Mouse (Mus musculus) gastrocnemius, adult 2 months (tissue): ENCODE measurements at regions not wholly inside any gene's neighbourhood (a gene's known extent, or its start where the extent isn't known, plus 50 kb on each side); places are given as distances from the start of the nearest gene placed in this dataset. TPM values are rescaled to one million over a fixed set of nuclear protein-coding genes. Genes with fewer than 3 reads are reported as not detected.

Source experiments
- DNase-seq: peaks from one replicate; pipeline ENCODE4 v3.0.0; 2022
- H3K27ac ChIP-seq: fragments of 200-600 bp; 2 replicates; pipeline ENCODE4 v1.8.1; 2022; ENCODE audit warnings: mild to moderate bottlenecking
- H3K4me3 ChIP-seq: fragments of 200-600 bp; 2 replicates; pipeline ENCODE4 v1.8.1; 2022; ENCODE audit warnings: mild to moderate bottlenecking, moderate library complexity
- CTCF ChIP-seq: fragments of 200-600 bp; IDR thresholded peaks from 2 replicates; pipeline ENCODE4 v1.8.1; 2022; ENCODE audit warnings: antibody characterized with exemption, mild to moderate bottlenecking, moderate library complexity
- intact Hi-C: fragments of 180-260 bp; cut with DNase I; formaldehyde crosslinking; loops from one replicate; pipeline ENCODE4 v1.15.1; 2025
- microRNA-seq: library from miRNA; unstranded; fragments of <30 nt; microRNA quantifications from one replicate; pipeline ENCODE4 v1.2.0, GENCODE M21; 2021

DNA sequence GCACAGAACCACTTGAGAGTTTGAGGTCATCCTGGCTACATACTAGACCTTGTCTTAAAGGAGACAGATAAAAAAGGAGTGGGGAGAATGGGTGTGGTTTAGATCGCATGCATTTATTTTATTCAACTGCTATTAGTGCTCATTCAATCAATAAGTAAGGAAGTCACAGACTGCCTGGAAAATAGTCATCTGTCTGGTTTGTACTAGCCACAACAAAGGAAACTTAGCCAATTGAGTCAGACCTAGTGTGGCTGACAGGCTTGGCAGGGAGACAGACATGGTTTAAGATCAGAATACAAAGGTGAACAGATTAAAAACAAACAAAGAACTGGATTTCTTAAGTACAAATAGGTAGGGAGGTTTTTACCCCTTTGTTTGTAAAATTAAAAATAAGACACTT, 68.3 kb upstream of the Marcks start:
- Histone ChIP-seq H3K27ac (no peak overlapping the region), H3K4me3 (no peak overlapping the region)
- TF ChIP-seq CTCF: no peak
- DNase-seq: no peak
- intact Hi-C loops: no loop called here

DNA sequence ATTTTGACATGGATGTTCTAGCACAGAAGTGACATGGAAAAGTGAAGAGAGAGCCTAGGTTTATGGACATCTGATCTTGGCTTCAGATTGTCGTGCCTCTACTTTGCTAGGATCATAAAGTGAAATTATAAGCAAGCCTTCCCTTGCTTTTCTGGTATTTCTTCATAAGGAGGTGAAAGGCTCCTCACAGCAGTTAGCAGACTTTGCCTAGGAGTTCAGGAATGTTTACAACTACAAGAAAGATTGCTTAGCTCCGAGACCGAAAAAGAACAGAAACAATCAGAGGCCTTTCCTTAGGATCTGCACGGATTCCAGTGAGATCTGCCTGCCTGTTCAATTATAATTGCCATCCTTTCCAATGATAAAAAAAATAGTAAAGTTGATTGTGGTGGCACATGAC, 67.8 kb upstream of the Marcks start:
- 0 out of 2 replicates have a peak overlapping the region, but pooled peaks have one; percentile 10 for H3K27ac ChIP-seq
- no peak for DNase-seq
- TF ChIP-seq CTCF: no peak
- intact Hi-C loops: no loop called here
- H3K4me3 ChIP-seq: no peak overlapping the region

- no peak for DNase-seq
- TF ChIP-seq CTCF: no peak
- intact Hi-C loops: no loop called here
- Histone ChIP-seq H3K4me3 (no peak overlapping the region), H3K27ac (no peak overlapping the region)
Observed at GRCm38 (mm10) chr10:37203709-37204108, 65.0 kb upstream of the Marcks start.

- no peak for TF ChIP-seq CTCF
- Histone ChIP-seq H3K27ac (peak overlapping the region; percentile 75), H3K4me3 (no peak overlapping the region; the same call in 1 of the 2 replicates)
- peak; percentile 47 for DNase-seq
- intact Hi-C loops: no loop called here
Observed at GRCm38 (mm10) chr10:37194798-37195453, 56.2 kb upstream of the Marcks start.

GRCm38 (mm10) chr10:37194131-37194797, 55.5 kb upstream of the Marcks start:
- Histone ChIP-seq H3K4me3 (peak overlapping the region; percentile 56), H3K27ac (peak overlapping the region; percentile 75)
- no peak for TF ChIP-seq CTCF
- DNase-seq: peak; percentile 88
- intact Hi-C loops: no loop called here

- no peak for DNase-seq
- Histone ChIP-seq H3K4me3 (no peak overlapping the region), H3K27ac (peak overlapping the region; percentile 24; the same call in 1 of the 2 replicates)
- intact Hi-C loops: no loop called here
- no peak for TF ChIP-seq CTCF
Observed at GRCm38 (mm10) chr10:37192661-37193060, 53.9 kb upstream of the Marcks start.

DNA sequence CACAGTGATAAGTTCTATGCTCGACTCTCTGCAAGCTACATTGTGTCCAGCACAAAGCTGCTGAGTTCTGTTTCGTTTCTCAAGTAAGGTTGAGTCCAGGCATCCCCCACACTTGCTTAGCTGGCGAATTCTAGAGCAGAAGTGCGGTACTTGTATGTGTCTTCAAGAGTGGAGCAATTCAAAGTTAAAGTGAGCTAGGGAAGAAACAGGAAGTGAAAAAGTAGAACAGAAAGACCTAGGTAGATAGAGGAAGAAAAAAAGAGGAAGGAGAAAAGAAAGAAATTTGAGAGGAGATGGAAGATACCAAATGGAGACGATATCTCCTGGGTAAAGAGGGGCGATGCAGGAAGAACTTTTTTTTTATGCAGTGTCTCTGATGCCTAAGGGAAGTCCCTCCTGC, 51.4 kb upstream of the Marcks start:
- Histone ChIP-seq H3K4me3 (no peak overlapping the region), H3K27ac (peak overlapping the region; percentile 24; the same call in 1 of the 2 replicates)
- no peak for DNase-seq
- no peak for TF ChIP-seq CTCF
- intact Hi-C loops: no loop called here

Small RNA genes in the stretch of these regions (microRNA-seq; reads per million reads assigned to microRNA genes)
- gene Gm24710: not detected
